Mouse (Mus musculus): ENCODE measurements at regions not wholly inside any gene's neighbourhood (a gene's known extent, or its start where the extent isn't known, plus 50 kb on each side); places are given as distances from the start of the nearest gene placed in this dataset.

DNA sequence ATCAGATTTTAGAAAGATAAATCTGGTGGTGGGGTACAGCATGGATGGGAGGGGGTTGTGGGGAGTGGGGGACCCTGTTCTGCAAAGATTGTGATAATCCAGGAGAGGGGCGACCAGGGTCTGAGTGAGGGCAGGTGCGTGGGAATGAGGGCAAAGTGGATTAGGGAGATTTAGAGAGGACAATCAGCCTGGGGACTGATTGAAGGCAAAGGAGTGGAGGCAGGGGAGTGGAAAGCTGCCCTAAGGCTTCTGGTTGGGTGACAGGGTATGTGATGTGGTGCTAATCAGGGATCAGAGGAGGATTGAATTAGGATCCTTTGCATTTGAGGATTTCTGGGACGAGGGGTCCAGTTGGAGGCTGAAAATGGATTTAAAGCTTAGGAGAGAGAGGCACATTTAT, 64.3 kb upstream of the 1700012A03Rik start:
- TF ChIP-seq POLR2A (IDR thresholded peaks at IDR 0.05; ENCODE audit: insufficient read depth, low read depth, low read length) (no peak), CTCF (IDR thresholded peaks at IDR 0.05; ENCODE audit: insufficient read depth, low read depth, low read length) (no peak)

All from olfactory bulb, adult 2 months (tissue).